Mouse (Mus musculus): ENCODE data around the gene Samsn1. TPM values are rescaled to one million over a fixed set of nuclear protein-coding genes. Genes with fewer than 3 reads are reported as not detected.
A peak's percentile ranks its signal among the peaks of the same experiment; 100 is the strongest.

The Samsn1 gene
- total and polyA plus RNA-seq, 2 experiments: 0.24 to 0.65 TPM

GRCm38 (mm10) chr16:75887203-75887602 lies 134.9 kb downstream of the Samsn1 start:
- WGBS: 63% methylated on average over 6 of the region's 6 CpGs
- Histone ChIP-seq H3K9ac (ENCODE audit: low read depth, low read length) (no peak overlapping the region), H3K79me2 (ENCODE audit: control insufficient read depth, insufficient read depth, low read length) (no peaks in the 10 kb centered on the region), H3K27me3 (ENCODE audit: control insufficient read depth, insufficient read depth, low read length) (no peaks in the 10 kb centered on the region), H3K4me3 (ENCODE audit: insufficient read depth, low read depth, low read length) (no peak overlapping the region), H3K4me1 (ENCODE audit: control insufficient read depth, insufficient read depth, low read length) (no peaks in the 10 kb centered on the region), H3K36me3 (ENCODE audit: control insufficient read depth, insufficient read depth, low read length) (no peaks in the 10 kb centered on the region), H3K27ac (replicated peaks; ENCODE audit: insufficient read depth, low read depth, low read length) (no peak overlapping the region)
- TF ChIP-seq POLR2A (IDR thresholded peaks at IDR 0.05; ENCODE audit: extremely low read depth, insufficient read depth, low read length) (no peak), CTCF (IDR thresholded peaks at IDR 0.05; ENCODE audit: low read depth, low read length) (no peak)
- peak; percentile 12 for DNase-seq (ENCODE audit: extremely low read depth, low read depth, low spot score)

GRCm38 (mm10) chr16:75878885-75879284 lies 143.2 kb downstream of the Samsn1 start:
- Histone ChIP-seq H3K4me1 (ENCODE audit: control insufficient read depth, insufficient read depth, low read length) (no peaks in the 10 kb centered on the region), H3K27ac (replicated peaks; ENCODE audit: insufficient read depth, low read depth, low read length) (no peak overlapping the region), H3K27me3 (ENCODE audit: control insufficient read depth, insufficient read depth, low read length) (no peaks in the 10 kb centered on the region), H3K9ac (ENCODE audit: low read depth, low read length) (no peak overlapping the region), H3K36me3 (ENCODE audit: control insufficient read depth, insufficient read depth, low read length) (no peaks in the 10 kb centered on the region), H3K79me2 (ENCODE audit: control insufficient read depth, insufficient read depth, low read length) (no peaks in the 10 kb centered on the region), H3K4me3 (ENCODE audit: insufficient read depth, low read depth, low read length) (no peak overlapping the region)
- TF ChIP-seq POLR2A (IDR thresholded peaks at IDR 0.05; ENCODE audit: extremely low read depth, insufficient read depth, low read length) (no peak), CTCF (IDR thresholded peaks at IDR 0.05; ENCODE audit: low read depth, low read length) (no peak)
- DNase-seq (ENCODE audit: extremely low read depth, low read depth, low spot score): no peak
- WGBS: 85% methylated on average over 2 of the region's 2 CpGs

- peak; percentile 36 for DNase-seq (ENCODE audit: extremely low read depth, low read depth, low spot score)
- Histone ChIP-seq H3K79me2 (ENCODE audit: control insufficient read depth, insufficient read depth, low read length) (no peaks in the 10 kb centered on the region), H3K36me3 (ENCODE audit: control insufficient read depth, insufficient read depth, low read length) (no peaks in the 10 kb centered on the region), H3K4me1 (ENCODE audit: control insufficient read depth, insufficient read depth, low read length) (no peaks in the 10 kb centered on the region), H3K27ac (replicated peaks; ENCODE audit: insufficient read depth, low read depth, low read length) (no peak overlapping the region), H3K27me3 (ENCODE audit: control insufficient read depth, insufficient read depth, low read length) (no peaks in the 10 kb centered on the region), H3K4me3 (ENCODE audit: insufficient read depth, low read depth, low read length) (no peak overlapping the region), H3K9ac (ENCODE audit: low read depth, low read length) (no peak overlapping the region)
- 67% methylated on average over 3 of the region's 3 CpGs for WGBS
- TF ChIP-seq CTCF (IDR thresholded peaks at IDR 0.05; ENCODE audit: low read depth, low read length) (no peak), POLR2A (IDR thresholded peaks at IDR 0.05; ENCODE audit: extremely low read depth, insufficient read depth, low read length) (no peak)
Observed at GRCm38 (mm10) chr16:75877170-75877569, 144.9 kb downstream of the Samsn1 start.

GRCm38 (mm10) chr16:75875896-75876295 lies 146.2 kb downstream of the Samsn1 start:
- H3K27me3 ChIP-seq (ENCODE audit: control insufficient read depth, insufficient read depth, low read length): no peaks in the 10 kb centered on the region
- WGBS: 71% methylated on average over 4 of the region's 4 CpGs
- TF ChIP-seq CTCF (IDR thresholded peaks at IDR 0.05; ENCODE audit: low read depth, low read length): no peak
- TF ChIP-seq POLR2A (IDR thresholded peaks at IDR 0.05; ENCODE audit: extremely low read depth, insufficient read depth, low read length): no peak
- no peaks in the 10 kb centered on the region for H3K36me3 ChIP-seq (ENCODE audit: control insufficient read depth, insufficient read depth, low read length)
- no peaks in the 10 kb centered on the region for H3K79me2 ChIP-seq (ENCODE audit: control insufficient read depth, insufficient read depth, low read length)
- H3K4me3 ChIP-seq (ENCODE audit: insufficient read depth, low read depth, low read length): no peak overlapping the region
- DNase-seq (ENCODE audit: extremely low read depth, low read depth, low spot score): no peak
- no peak overlapping the region for H3K27ac ChIP-seq (replicated peaks; ENCODE audit: insufficient read depth, low read depth, low read length)
- H3K4me1 ChIP-seq (ENCODE audit: control insufficient read depth, insufficient read depth, low read length): no peaks in the 10 kb centered on the region
- no peak overlapping the region for H3K9ac ChIP-seq (ENCODE audit: low read depth, low read length)

- Histone ChIP-seq H3K4me3 (ENCODE audit: insufficient read depth, low read depth, low read length) (no peak overlapping the region), H3K9ac (ENCODE audit: low read depth, low read length) (no peak overlapping the region), H3K4me1 (ENCODE audit: control insufficient read depth, insufficient read depth, low read length) (no peaks in the 10 kb centered on the region), H3K27me3 (ENCODE audit: control insufficient read depth, insufficient read depth, low read length) (no peaks in the 10 kb centered on the region), H3K27ac (replicated peaks; ENCODE audit: insufficient read depth, low read depth, low read length) (no peak overlapping the region), H3K79me2 (ENCODE audit: control insufficient read depth, insufficient read depth, low read length) (no peaks in the 10 kb centered on the region), H3K36me3 (ENCODE audit: control insufficient read depth, insufficient read depth, low read length) (no peaks in the 10 kb centered on the region)
- TF ChIP-seq POLR2A (IDR thresholded peaks at IDR 0.05; ENCODE audit: extremely low read depth, insufficient read depth, low read length): no peak
- TF ChIP-seq CTCF (IDR thresholded peaks at IDR 0.05; ENCODE audit: low read depth, low read length): no peak
- no peak for DNase-seq (ENCODE audit: extremely low read depth, low read depth, low spot score)
- WGBS: 75% methylated on average over 2 of the region's 2 CpGs
Observed at GRCm38 (mm10) chr16:75874508-75874907, 147.6 kb downstream of the Samsn1 start.

GRCm38 (mm10) chr16:75872241-75872640 lies 149.8 kb downstream of the Samsn1 start:
- H3K27ac ChIP-seq (replicated peaks; ENCODE audit: insufficient read depth, low read depth, low read length): no peak overlapping the region

More at GRCm38 (mm10) chr16:75872241-75872640, 149.8 kb downstream of the Samsn1 start:
- TF ChIP-seq CTCF (IDR thresholded peaks at IDR 0.05; ENCODE audit: low read depth, low read length): no peak
- no peak for TF ChIP-seq POLR2A (IDR thresholded peaks at IDR 0.05; ENCODE audit: extremely low read depth, insufficient read depth, low read length)
- DNase-seq (ENCODE audit: extremely low read depth, low read depth, low spot score): no peak
- Histone ChIP-seq H3K27me3 (ENCODE audit: control insufficient read depth, insufficient read depth, low read length) (no peaks in the 10 kb centered on the region), H3K79me2 (ENCODE audit: control insufficient read depth, insufficient read depth, low read length) (no peaks in the 10 kb centered on the region), H3K36me3 (ENCODE audit: control insufficient read depth, insufficient read depth, low read length) (no peaks in the 10 kb centered on the region), H3K9ac (ENCODE audit: low read depth, low read length) (no peak overlapping the region), H3K4me3 (ENCODE audit: insufficient read depth, low read depth, low read length) (no peak overlapping the region), H3K4me1 (ENCODE audit: control insufficient read depth, insufficient read depth, low read length) (no peaks in the 10 kb centered on the region)
- WGBS: 84% methylated on average over 8 of the region's 8 CpGs

Measured in liver, adult 2 months (tissue).